Mouse (Mus musculus) monocyte, adult 2 months (primary cell): ENCODE results near the gene Zfp11.
"Not testable (repeated sequence)": the region's sequence is repeated elsewhere in the genome, so short reads cannot be mapped to it uniquely, and the experiment has no call there.

Source experiments
- DNase-seq, 2 experiments: peaks; one replicate each; pipeline ENCODE4 v3.0.0; 2022; ENCODE audit warnings: low spot score in 2 of 2, low read depth in 1 of 2

Zfp11 gene

GRCm38 (mm10) chr5:129620600-129620999 is 49.3 kb downstream of the Zfp11 start:
- not testable (repeated sequence) for DNase-seq

GRCm38 (mm10) chr5:129611060-129611459 is 58.8 kb downstream of the Zfp11 start:
- no peak for DNase-seq

GRCm38 (mm10) chr5:129607476-129607875 is 62.4 kb downstream of the Zfp11 start:
- no peak for DNase-seq
